Mouse (Mus musculus): ENCODE measurements around the gene 5730596B20Rik. TPM values are rescaled to one million over a fixed set of nuclear protein-coding genes. Genes with fewer than 3 reads are reported as not detected.

5730596B20Rik gene
- total RNA-seq, 2 experiments from 2014 or later, result not detected

GRCm38 (mm10) chr6:52191860-52192550 is 14.7 kb downstream of the 5730596B20Rik start:
- peak; percentile 97 for ATAC-seq (replicated peaks; ENCODE audit: poor library complexity)

- ATAC-seq (replicated peaks; ENCODE audit: poor library complexity), result no peak
Observed at GRCm38 (mm10) chr6:52194690-52195089, 17.4 kb downstream of the 5730596B20Rik start.

GRCm38 (mm10) chr6:52196811-52197210 is 19.5 kb downstream of the 5730596B20Rik start:
- ATAC-seq (replicated peaks; ENCODE audit: poor library complexity), result no peak

GRCm38 (mm10) chr6:52197271-52197670 is 20.0 kb downstream of the 5730596B20Rik start:
- ATAC-seq (replicated peaks; ENCODE audit: poor library complexity), result no peak

GRCm38 (mm10) chr6:52200073-52200750 is 22.9 kb downstream of the 5730596B20Rik start:
- ATAC-seq (replicated peaks; ENCODE audit: poor library complexity), result no peak

GRCm38 (mm10) chr6:52200751-52201250 is 23.5 kb downstream of the 5730596B20Rik start:
- no peak for ATAC-seq (replicated peaks; ENCODE audit: poor library complexity)

GRCm38 (mm10) chr6:52201269-52201668 is 24.0 kb downstream of the 5730596B20Rik start:
- ATAC-seq (replicated peaks; ENCODE audit: poor library complexity), result no peak

- no peak for ATAC-seq (replicated peaks; ENCODE audit: poor library complexity)
Observed at GRCm38 (mm10) chr6:52202362-52203120, 25.2 kb downstream of the 5730596B20Rik start.

- no peak for ATAC-seq (replicated peaks; ENCODE audit: poor library complexity)
Observed at GRCm38 (mm10) chr6:52203121-52203370, 25.7 kb downstream of the 5730596B20Rik start.

GRCm38 (mm10) chr6:52203371-52204049 is 26.2 kb downstream of the 5730596B20Rik start:
- no peak for ATAC-seq (replicated peaks; ENCODE audit: poor library complexity)

GRCm38 (mm10) chr6:52204050-52204752 is 26.9 kb downstream of the 5730596B20Rik start, which contains the start of gene Hoxa5:
TSS of gene Hoxa5 (minus strand) at chr6:52204587.
- ATAC-seq (replicated peaks; ENCODE audit: poor library complexity), result peak; percentile 61

- no peak for ATAC-seq (replicated peaks; ENCODE audit: poor library complexity)
Observed at GRCm38 (mm10) chr6:52205221-52205620, 27.9 kb downstream of the 5730596B20Rik start.

- ATAC-seq (replicated peaks; ENCODE audit: poor library complexity), result no peak
Observed at GRCm38 (mm10) chr6:52205638-52206621, 28.6 kb downstream of the 5730596B20Rik start.

GRCm38 (mm10) chr6:52206882-52207683 is 29.8 kb downstream of the 5730596B20Rik start:
- ATAC-seq (replicated peaks; ENCODE audit: poor library complexity), result no peak

GRCm38 (mm10) chr6:52207684-52207976 is 30.3 kb downstream of the 5730596B20Rik start:
- no peak for ATAC-seq (replicated peaks; ENCODE audit: poor library complexity)

- no peak for ATAC-seq (replicated peaks; ENCODE audit: poor library complexity)
Observed at GRCm38 (mm10) chr6:52208072-52208867, 31.0 kb downstream of the 5730596B20Rik start, which contains the start of gene Hoxa6. TSS of gene Hoxa6 (minus strand) at chr6:52208722.

- no peak for ATAC-seq (replicated peaks; ENCODE audit: poor library complexity)
Observed at GRCm38 (mm10) chr6:52208868-52209684, 31.8 kb downstream of the 5730596B20Rik start.
